Mouse (Mus musculus) liver, embryonic 12.5 days (tissue): ENCODE results near the gene Slc41a1. TPM values are rescaled to one million over a fixed set of nuclear protein-coding genes. Genes with fewer than 3 reads are reported as not detected.

Experiments
- ATAC-seq: fragments of 200-750 bp; cut with Nextera tagmentation; 2 replicates; pipeline ENCODE4 v1.8.0; 2017; ENCODE audit warnings: moderate number of reproducible peaks, mild to moderate bottlenecking, moderate library complexity
- H3K27ac ChIP-seq: fragments of 300-500 bp; sonication (generic); 2 replicates; pipeline ENCODE4 v1.5.1; 2016; ENCODE audit warnings: mild to moderate bottlenecking
- H3K27me3 ChIP-seq: fragments of 300-500 bp; sonication (generic); replicated peaks from 2 replicates; pipeline ENCODE4 v1.6.1; 2016; ENCODE audit warnings: mild to moderate bottlenecking, moderate library complexity
- H3K36me3 ChIP-seq: fragments of 300-500 bp; sonication (generic); 2 replicates; pipeline ENCODE4 v1.6.1; 2016; ENCODE audit warnings: mild to moderate bottlenecking, moderate library complexity
- H3K4me1 ChIP-seq: fragments of 300-500 bp; sonication (generic); 2 replicates; pipeline ENCODE4 v1.6.1; 2016
- H3K4me2 ChIP-seq: fragments of 300-500 bp; sonication (generic); 2 replicates; pipeline ENCODE4 v1.6.1; 2016; ENCODE audit warnings: mild to moderate bottlenecking, moderate library complexity
- H3K4me3 ChIP-seq: fragments of 300-500 bp; sonication (generic); 2 replicates; pipeline ENCODE4 v1.5.1; 2016; ENCODE audit warnings: mild to moderate bottlenecking, moderate library complexity
- H3K9ac ChIP-seq: fragments of 300-500 bp; sonication (generic); 2 replicates; pipeline ENCODE4 v1.6.1; 2016; ENCODE audit warnings: mild to moderate bottlenecking, moderate library complexity
- H3K9me3 ChIP-seq: fragments of 300-500 bp; sonication (generic); replicated peaks from 2 replicates; pipeline ENCODE4 v1.6.1; 2016; ENCODE audit warnings: mild to moderate bottlenecking, moderate library complexity
- WGBS: fragments of 180-500 bp; shearing (Covaris S2); methylation state at CpG from one replicate; pipeline ENCODE4 v1.1.7; 2016; ENCODE audit not compliant: insufficient replicate concordance; 5-methylcytosine and 5-hydroxymethylcytosine counted together
- polyA plus RNA-seq: library from polyadenylated mRNA; unstranded; fragments of >200 nt; fragmentation: Nextera tagmentation; extraction: Ambion mirVana; gene quantifications from 2 replicates; pipeline ENCODE4 v1.2.1, GENCODE M21; 2016

The Slc41a1 gene
- polyA plus RNA-seq, 1 experiment from 2014 or later, result 3.4 TPM

DNA sequence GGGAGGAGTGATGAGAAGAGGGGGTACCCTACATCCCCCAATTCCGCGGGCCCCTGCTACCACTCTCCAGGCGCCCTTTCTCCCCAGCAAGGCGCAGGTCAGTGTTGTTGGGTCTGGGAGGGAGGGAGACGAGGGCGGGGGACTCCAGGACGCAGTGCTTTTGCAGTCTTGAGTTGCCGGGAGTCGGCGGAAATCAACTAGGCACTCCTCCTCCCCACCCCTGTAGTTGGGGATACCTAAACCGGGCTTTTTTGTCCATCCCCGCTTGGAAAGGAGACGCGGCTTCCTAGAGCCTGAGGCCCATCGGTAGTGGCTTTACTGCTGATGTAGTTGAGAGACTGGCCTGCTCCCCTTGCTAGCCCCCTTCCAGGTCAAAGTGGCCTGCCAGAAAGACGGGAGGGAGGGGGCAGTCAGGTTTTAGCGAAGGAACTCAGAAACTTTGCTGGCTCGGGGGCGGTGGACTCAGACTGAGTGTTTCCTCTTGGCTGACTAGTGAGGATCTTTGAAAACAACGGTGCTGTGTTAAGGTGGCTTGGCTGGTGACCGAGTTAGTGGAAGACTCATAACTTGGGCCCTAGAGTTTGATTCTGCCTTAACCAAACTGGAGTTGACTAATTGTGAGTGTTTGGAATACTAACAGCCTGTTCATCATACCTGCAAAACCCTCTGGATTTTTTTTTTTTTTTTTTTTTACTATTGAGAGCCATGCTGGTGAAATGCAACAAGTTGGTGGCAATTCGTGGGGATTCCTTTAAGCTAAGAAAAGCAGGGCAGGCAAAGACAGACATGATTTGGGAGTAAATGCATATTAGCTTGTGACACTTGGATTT is 1.2 kb downstream of the Slc41a1 start:
- Histone ChIP-seq H3K9me3 (no peaks in the 10 kb centered on the region), H3K27me3 (no peaks in the 10 kb centered on the region), H3K36me3 (peaks cover 3% of the 10 kb centered on the region; the same call in 1 of the 2 replicates), H3K4me3 (peak overlapping the region; percentile 79), H3K9ac (peak overlapping the region; percentile 78), H3K4me2 (peak overlapping the region; percentile 94), H3K27ac (peak overlapping the region; percentile 64), H3K4me1 (peaks cover 20% of the 10 kb centered on the region)
- 3% methylated on average over 21 of the region's 22 CpGs for WGBS
- ATAC-seq, result peak; percentile 63

DNA sequence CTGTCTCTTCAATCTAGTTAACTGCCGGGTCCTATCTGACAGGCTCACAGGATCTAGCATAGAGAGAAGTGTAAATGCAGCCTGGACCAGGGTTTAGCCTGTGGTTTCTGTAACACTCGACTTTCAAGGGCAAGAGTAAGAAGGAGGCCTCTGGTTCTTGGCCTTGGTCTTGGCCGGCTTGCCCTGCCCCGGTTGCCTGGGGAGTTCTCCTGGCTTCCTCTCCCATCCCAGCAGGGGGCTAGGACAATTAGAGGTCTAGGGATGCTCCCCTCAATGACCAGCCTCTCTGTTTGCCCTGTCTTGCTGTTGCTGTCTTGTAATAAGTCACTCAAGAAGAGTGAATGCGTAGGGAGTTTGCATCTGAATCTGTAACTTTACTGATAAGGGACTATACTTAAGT is 2.0 kb downstream of the Slc41a1 start:
- WGBS, result 44% methylated on average over 5 of the region's 5 CpGs
- peak overlapping the region; percentile 24; the same call in 1 of the 2 replicates for H3K9ac ChIP-seq
- H3K9me3 ChIP-seq, result no peaks in the 10 kb centered on the region
- H3K4me2 ChIP-seq, result peak overlapping the region; percentile 94
- no peak overlapping the region for H3K27ac ChIP-seq
- peaks cover 3% of the 10 kb centered on the region; the same call in 1 of the 2 replicates for H3K36me3 ChIP-seq
- H3K27me3 ChIP-seq, result no peaks in the 10 kb centered on the region
- H3K4me3 ChIP-seq, result peak overlapping the region; percentile 79; the same call in 1 of the 2 replicates
- H3K4me1 ChIP-seq, result peaks cover 20% of the 10 kb centered on the region
- no peak for ATAC-seq

- H3K9ac ChIP-seq, result no peak overlapping the region
- no peaks in the 10 kb centered on the region for H3K9me3 ChIP-seq
- H3K27ac ChIP-seq, result no peak overlapping the region
- WGBS, result 84% methylated on average over 15 of the region's 15 CpGs
- no peak overlapping the region for H3K4me2 ChIP-seq
- peaks cover 3% of the 10 kb centered on the region; the same call in 1 of the 2 replicates for H3K36me3 ChIP-seq
- ATAC-seq, result no peak
- H3K27me3 ChIP-seq, result no peaks in the 10 kb centered on the region
- peaks cover 20% of the 10 kb centered on the region for H3K4me1 ChIP-seq
- no peak overlapping the region for H3K4me3 ChIP-seq
These were observed 3.3 kb downstream of the Slc41a1 start for GRCm38 (mm10) chr1:131830561-131830960.

GRCm38 (mm10) chr1:131830971-131831641 is 3.8 kb downstream of the Slc41a1 start:
- no peaks in the 10 kb centered on the region for H3K9me3 ChIP-seq
- no peak overlapping the region for H3K4me2 ChIP-seq
- WGBS, result 74% methylated on average over 8 of the region's 8 CpGs
- no peak overlapping the region for H3K9ac ChIP-seq
- H3K27ac ChIP-seq, result no peak overlapping the region
- no peak for ATAC-seq
- H3K4me3 ChIP-seq, result no peak overlapping the region
- peaks cover 20% of the 10 kb centered on the region for H3K4me1 ChIP-seq
- H3K36me3 ChIP-seq, result peaks cover 3% of the 10 kb centered on the region; the same call in 1 of the 2 replicates
- no peaks in the 10 kb centered on the region for H3K27me3 ChIP-seq

GRCm38 (mm10) chr1:131837035-131837434 is 9.7 kb downstream of the Slc41a1 start:
- Histone ChIP-seq H3K9me3 (no peaks in the 10 kb centered on the region), H3K9ac (no peak overlapping the region), H3K4me1 (no peaks in the 10 kb centered on the region), H3K36me3 (peaks cover 21% of the 10 kb centered on the region), H3K4me2 (no peak overlapping the region), H3K27me3 (no peaks in the 10 kb centered on the region), H3K27ac (no peak overlapping the region), H3K4me3 (no peak overlapping the region)
- no peak for ATAC-seq
- WGBS, result 82% methylated on average over 3 of the region's 3 CpGs

- peaks cover 36% of the 10 kb centered on the region for H3K36me3 ChIP-seq
- no peaks in the 10 kb centered on the region for H3K4me1 ChIP-seq
- ATAC-seq, result no peak
These were observed 11.2 kb downstream of the Slc41a1 start for GRCm38 (mm10) chr1:131838542-131838941.

DNA sequence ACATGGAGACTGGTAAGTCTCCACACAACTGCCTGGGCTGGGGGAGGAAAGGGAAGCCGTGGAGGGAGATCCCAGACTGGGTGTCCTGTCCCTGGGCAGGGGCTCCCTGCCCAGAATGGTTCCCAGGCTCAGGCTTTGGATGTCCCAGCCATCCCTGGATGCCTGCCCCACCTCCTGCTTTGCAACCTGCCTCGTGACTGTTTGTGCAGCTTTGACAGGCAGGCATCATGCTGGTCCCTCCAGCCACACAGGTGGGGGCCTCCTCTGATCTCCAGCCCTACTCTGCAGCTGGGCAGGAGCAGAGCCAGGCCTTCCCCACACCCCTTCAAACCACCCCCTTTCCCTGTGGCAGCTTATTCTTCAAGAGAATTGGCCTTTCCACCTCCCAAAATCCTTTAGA is 12.0 kb downstream of the Slc41a1 start:
- peaks cover 43% of the 10 kb centered on the region for H3K36me3 ChIP-seq
- H3K9me3 ChIP-seq, result no peaks in the 10 kb centered on the region
- WGBS, result 50% methylated on average over 2 of the region's 2 CpGs
- H3K9ac ChIP-seq, result no peak overlapping the region
- H3K4me1 ChIP-seq, result no peaks in the 10 kb centered on the region
- no peak overlapping the region for H3K27ac ChIP-seq
- H3K4me3 ChIP-seq, result no peak overlapping the region
- no peaks in the 10 kb centered on the region for H3K27me3 ChIP-seq
- no peak for ATAC-seq
- H3K4me2 ChIP-seq, result no peak overlapping the region

More at GRCm38 (mm10) chr1:131838542-131838941, 11.2 kb downstream of the Slc41a1 start:
- Histone ChIP-seq H3K27ac (no peak overlapping the region), H3K27me3 (no peaks in the 10 kb centered on the region), H3K9me3 (no peaks in the 10 kb centered on the region), H3K4me3 (no peak overlapping the region), H3K4me2 (no peak overlapping the region), H3K9ac (no peak overlapping the region)
- 69% methylated on average over 5 of the region's 5 CpGs for WGBS

- ATAC-seq, result no peak
- Histone ChIP-seq H3K9me3 (no peaks in the 10 kb centered on the region), H3K27me3 (no peaks in the 10 kb centered on the region), H3K9ac (no peak overlapping the region), H3K4me2 (no peak overlapping the region), H3K4me1 (no peaks in the 10 kb centered on the region), H3K27ac (no peak overlapping the region), H3K4me3 (no peak overlapping the region), H3K36me3 (peaks cover 57% of the 10 kb centered on the region)
- 84% methylated on average over 4 of the region's 4 CpGs for WGBS
These were observed 14.9 kb downstream of the Slc41a1 start for GRCm38 (mm10) chr1:131842221-131842620.

- H3K9me3 ChIP-seq, result no peaks in the 10 kb centered on the region
- H3K36me3 ChIP-seq, result peaks cover 60% of the 10 kb centered on the region
- H3K27me3 ChIP-seq, result no peaks in the 10 kb centered on the region
- no peak for ATAC-seq
- no peak overlapping the region for H3K4me2 ChIP-seq
- no peak overlapping the region for H3K9ac ChIP-seq
- 86% methylated on average over 10 of the region's 10 CpGs for WGBS
- H3K4me1 ChIP-seq, result no peaks in the 10 kb centered on the region
- no peak overlapping the region for H3K27ac ChIP-seq
- H3K4me3 ChIP-seq, result no peak overlapping the region
These were observed 16.5 kb downstream of the Slc41a1 start for GRCm38 (mm10) chr1:131843758-131844157.

DNA sequence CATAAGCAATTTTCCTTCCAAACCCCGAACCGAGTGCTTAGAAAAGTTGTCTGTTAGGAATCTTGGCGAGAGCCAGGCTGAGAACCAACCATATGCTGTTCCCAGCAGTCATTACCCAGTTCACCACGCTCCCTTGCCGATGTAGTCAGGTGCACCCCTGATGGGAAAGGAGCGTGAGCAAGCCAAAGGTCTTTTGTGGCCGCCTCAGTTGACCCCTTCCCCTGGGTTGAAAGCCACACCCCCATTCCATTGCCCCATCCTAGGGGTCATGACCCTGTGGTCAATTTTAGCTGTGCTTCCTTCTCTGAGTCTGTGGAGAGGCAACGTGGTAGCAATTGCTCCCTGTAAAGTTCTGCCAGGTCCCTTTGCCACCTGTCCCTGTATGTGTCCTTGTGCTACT is 17.6 kb downstream of the Slc41a1 start:
- WGBS, result 75% methylated on average over 8 of the region's 8 CpGs
- Histone ChIP-seq H3K4me3 (no peak overlapping the region), H3K36me3 (peaks cover 60% of the 10 kb centered on the region), H3K9me3 (no peaks in the 10 kb centered on the region), H3K4me1 (no peaks in the 10 kb centered on the region), H3K4me2 (no peak overlapping the region), H3K9ac (no peak overlapping the region), H3K27me3 (no peaks in the 10 kb centered on the region), H3K27ac (no peak overlapping the region)
- peak; percentile 39; the same call in 1 of the 2 replicates for ATAC-seq

- H3K9me3 ChIP-seq, result no peaks in the 10 kb centered on the region
- ATAC-seq, result no peak
- no peak overlapping the region for H3K4me2 ChIP-seq
- H3K9ac ChIP-seq, result no peak overlapping the region
- WGBS, result 66% methylated on average over 5 of the region's 5 CpGs
- no peaks in the 10 kb centered on the region for H3K4me1 ChIP-seq
- no peak overlapping the region for H3K4me3 ChIP-seq
- no peak overlapping the region for H3K27ac ChIP-seq
- H3K27me3 ChIP-seq, result no peaks in the 10 kb centered on the region
- H3K36me3 ChIP-seq, result peaks cover 47% of the 10 kb centered on the region
These were observed 19.0 kb downstream of the Slc41a1 start for GRCm38 (mm10) chr1:131846255-131846654.

GRCm38 (mm10) chr1:131861811-131862210 is 34.5 kb downstream of the Slc41a1 start:
- 61% methylated on average over 4 of the region's 4 CpGs for WGBS

More at GRCm38 (mm10) chr1:131861811-131862210, 34.5 kb downstream of the Slc41a1 start:
- Histone ChIP-seq H3K4me3 (no peak overlapping the region), H3K9ac (no peak overlapping the region), H3K9me3 (no peaks in the 10 kb centered on the region), H3K36me3 (no peaks in the 10 kb centered on the region), H3K4me2 (no peak overlapping the region), H3K4me1 (0 out of 2 replicates have a peak, but pooled peaks cover 2% of the 10 kb centered on the region), H3K27ac (no peak overlapping the region), H3K27me3 (no peaks in the 10 kb centered on the region)
- ATAC-seq, result no peak
